Mouse (Mus musculus) adrenal gland (tissue): Measurements from ENCODE around the gene Ddx43.
"Not testable (repeated sequence)": the region's sequence is repeated elsewhere in the genome, so short reads cannot be mapped to it uniquely, and the experiment has no call there.

Experiments
- intact Hi-C: fragments of 180-260 bp; cut with DNase I; formaldehyde crosslinking; loops from one replicate; pipeline ENCODE4 v1.15.1; 2025
- long read RNA-seq, 2 experiments: library from polyadenylated mRNA; unstranded; transcript quantifications; one replicate each; pipeline ENCODE4 v2.0.0; 2020; ENCODE audit warnings: borderline replicate concordance in 1 of 2; ENCODE audit not compliant: insufficient replicate concordance in 1 of 2

Gene Ddx43
- long read RNA-seq, experiment 1: 0 reads
- long read RNA-seq, experiment 2: 0 reads

DNA sequence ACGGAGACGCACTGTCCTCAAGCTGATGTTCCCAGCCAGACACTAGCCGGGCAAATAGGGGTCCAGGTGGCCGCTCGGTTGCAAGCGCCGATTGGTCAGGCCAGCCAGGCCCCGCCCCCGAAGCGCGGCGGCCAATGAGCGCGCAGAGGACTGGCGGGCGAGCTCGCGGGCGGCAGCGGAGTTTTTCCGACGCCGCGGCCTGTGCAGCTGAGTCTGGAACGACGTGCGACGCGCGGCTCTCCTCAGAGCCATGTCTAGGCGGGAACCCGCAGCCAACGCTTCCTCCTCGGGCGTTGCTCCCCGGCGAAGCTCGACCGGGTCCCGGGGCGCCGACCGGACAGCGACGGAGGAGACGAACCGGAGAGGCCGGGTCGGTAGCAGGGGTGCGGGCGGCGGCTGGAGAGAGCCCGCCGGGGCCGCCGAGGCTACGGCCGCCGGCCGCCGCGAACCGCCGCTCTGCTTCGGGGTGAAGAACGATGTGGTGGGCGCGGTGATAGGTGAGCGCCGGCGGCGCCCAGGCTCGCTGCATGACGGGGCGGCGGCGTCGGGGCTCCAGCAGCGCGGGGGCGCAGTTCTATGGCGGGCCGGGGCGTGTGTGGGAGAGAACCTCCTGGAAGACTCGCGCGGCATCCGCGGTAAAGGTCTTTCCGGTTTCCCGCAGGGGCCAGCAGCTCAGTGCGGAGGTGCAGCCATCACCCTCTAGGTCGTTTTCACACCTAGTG, at the start of gene Ddx43:
Gene Ddx43 (plus strand): TSS at position 148 of the 722 bp plus-strand sequence.
- intact Hi-C loops: no loop called here

DNA sequence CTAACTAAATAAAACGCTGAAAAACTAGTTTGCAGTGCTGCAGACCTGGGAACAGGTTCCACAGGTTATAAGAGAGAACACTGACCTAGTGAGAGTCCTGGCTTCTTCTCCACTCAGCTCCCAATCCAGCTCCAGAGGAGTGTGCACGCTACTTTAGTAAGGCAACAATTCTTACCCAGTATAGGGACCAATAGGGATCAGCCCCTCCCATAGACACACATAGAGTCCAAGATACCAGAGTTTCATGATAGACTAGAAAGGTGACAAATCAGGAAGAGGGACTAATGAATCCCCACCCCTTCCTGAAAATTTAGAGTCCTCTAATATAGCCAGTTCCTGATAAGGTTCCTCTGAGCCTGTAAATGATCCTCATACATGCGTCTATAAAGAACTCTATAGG, 48.6 kb upstream of the Ddx43 start:
- intact Hi-C loops: no loop called here

GRCm38 (mm10) chr9:78348206-78349004, 47.2 kb upstream of the Ddx43 start:
- intact Hi-C loops: not testable (repeated sequence)

DNA sequence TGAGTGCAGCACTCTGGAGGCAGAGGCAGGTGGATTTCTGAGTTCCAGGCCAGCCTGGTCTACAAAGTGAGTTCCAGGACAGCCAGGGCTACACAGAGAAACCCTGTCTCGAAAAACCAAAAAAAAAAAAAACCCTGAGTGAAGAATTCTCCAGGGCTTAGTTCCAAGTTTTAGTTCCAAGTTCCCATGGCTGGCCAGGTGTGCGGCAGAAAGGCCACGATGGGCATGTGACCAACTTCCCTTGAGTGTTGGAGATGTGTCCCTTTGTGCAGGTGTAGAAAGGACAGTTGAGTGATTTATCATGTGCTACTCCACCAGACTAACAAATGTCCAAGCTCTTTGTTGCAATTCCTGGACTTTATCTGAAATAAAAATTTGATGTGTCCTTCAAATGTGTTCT, 46.4 kb upstream of the Ddx43 start:
- intact Hi-C loops: not testable (repeated sequence)

DNA sequence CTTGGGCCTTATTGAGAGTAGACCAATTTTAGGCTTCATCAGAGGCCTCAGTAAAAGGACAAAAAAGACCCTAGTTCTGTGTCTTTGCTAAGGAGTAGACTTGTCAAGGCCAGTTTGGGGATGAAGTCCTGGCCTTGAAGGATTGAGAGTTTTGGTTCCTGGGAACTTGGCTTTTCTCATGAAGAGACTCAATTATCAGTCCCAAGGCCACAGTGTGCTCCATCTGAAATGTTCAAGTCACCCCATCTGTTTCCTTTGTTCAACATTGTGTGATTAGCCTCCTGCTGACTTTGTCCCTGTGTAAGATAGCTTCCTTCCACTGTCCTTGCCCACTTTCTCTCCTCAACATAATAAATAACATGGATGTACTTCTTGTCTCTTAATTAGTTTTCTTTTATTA, 45.6 kb upstream of the Ddx43 start:
- intact Hi-C loops: loop anchor here (10.0 kb wide), 1 partner anchor 205 kb away; no protein-coding TSS in a partner anchor

GRCm38 (mm10) chr9:78351504-78352220, 43.9 kb upstream of the Ddx43 start:
- intact Hi-C loops: loop anchor here (10.0 kb wide), 1 partner anchor 203 kb away; no protein-coding TSS in a partner anchor

DNA sequence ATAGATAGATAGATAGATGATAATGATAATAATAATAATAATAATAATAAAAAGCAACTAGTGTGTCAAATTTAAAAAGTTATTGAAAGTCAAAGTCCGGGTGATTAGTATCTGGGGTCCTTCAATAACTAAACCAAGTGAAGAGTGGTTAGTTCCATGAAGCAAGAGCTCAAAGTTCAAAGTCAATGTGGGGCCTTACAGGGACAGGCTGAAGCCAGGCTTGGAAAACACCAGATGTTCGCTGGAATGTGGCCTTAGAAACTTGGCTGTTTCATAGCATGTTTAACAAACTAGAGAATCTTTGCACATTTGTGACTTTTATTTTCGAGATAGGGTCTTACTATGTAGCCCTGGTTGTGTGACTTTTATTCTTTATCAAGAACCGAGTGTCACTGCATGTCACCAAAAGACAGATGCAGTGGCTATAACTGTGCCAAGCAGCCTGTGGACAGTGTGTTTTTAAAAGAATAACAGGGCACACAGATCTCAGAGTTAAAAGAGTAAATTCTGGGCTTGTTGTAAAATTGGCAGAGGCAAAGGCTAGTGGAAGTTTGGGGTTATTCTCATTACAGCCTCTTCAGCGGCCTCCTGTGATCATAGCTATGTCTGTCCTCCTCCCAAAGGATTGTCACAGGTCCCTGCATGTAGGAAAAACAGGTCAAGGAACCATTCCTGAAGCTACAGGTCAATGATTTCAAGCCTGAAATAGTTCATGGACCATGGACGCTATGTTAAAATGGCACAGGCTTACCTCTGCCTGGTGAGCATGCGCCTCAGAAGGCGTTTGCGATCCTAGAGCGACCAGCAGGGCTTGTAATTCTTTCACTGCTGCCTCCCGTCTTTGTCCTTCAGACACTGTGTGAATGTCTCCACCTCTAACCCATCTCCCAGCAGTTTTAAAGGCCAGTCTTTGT, 40.7 kb upstream of the Ddx43 start:
- intact Hi-C loops: loop anchor here (10.0 kb wide), 1 partner anchor 200 kb away; no protein-coding TSS in a partner anchor

DNA sequence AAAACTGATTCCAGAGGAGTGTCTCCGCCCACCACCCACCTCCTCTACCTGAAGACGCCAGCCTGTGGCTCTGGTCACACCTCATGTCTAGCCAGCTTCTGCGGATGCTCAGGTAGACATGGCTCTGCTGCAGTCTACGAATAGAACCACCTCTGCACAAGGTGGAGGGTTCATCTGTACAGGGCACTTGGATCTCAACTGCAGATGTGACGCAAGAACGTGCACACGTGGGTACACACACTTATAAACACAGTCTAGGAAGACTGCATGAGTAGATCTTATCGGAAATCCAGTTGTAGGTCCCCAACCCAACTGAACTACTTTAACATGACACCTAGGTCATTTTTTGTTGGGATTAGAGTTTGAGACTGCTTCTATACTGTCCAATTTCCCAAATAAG, 40.0 kb upstream of the Ddx43 start, which contains the start of gene Gsta2:
Gene Gsta2 (minus strand): TSS at position 178 of the 400 bp plus-strand sequence.
- intact Hi-C loops: loop anchor here (10.0 kb wide), 1 partner anchor 199 kb away; no protein-coding TSS in a partner anchor

DNA sequence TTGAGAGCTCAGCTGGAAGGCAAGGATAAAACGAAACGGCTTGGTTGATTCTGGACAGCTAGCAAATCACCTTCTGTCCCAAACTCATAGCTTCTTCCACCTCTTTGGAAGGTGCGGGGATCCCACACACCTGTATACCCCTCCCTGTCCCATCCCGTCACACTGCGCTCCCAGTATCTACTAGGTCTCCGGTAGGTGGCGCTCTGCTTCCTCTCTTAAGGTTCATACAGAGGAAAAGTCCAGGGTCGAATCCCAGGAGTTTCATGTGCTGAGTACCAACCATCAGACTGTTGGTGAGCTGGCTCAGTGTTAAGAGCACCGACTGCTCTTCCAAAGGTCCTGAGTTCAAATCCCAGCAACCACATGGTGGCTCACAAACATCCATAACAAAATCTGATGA, 37.5 kb upstream of the Ddx43 start:
- intact Hi-C loops: loop anchor here (10.0 kb wide), 1 partner anchor 197 kb away; no protein-coding TSS in a partner anchor

GRCm38 (mm10) chr9:78359750-78360483, 35.7 kb upstream of the Ddx43 start:
- intact Hi-C loops: loop anchor here (10.0 kb wide), 1 partner anchor 195 kb away; no protein-coding TSS in a partner anchor

DNA sequence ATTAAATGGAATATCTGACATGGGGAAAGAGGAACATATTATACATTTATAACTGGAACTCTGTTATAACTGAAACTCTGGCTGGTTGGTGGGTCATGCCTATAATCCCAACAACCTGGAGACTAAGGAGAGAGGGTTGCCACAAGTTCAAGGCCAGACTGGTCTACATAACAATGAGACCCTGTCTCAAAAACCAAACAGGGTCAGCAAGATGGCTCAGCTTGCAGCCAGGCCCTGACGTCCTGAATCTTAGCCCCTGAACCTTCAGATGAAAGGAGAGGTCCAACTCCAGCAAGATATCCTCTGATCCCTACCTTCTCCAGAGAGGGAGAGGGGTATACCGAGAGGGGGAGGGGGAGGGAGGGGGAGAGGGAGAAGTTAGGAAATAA, 35.1 kb upstream of the Ddx43 start:
- intact Hi-C loops: no loop called here

- intact Hi-C loops: no loop called here
Measured at GRCm38 (mm10) chr9:78363374-78363773, 32.2 kb upstream of the Ddx43 start.

DNA sequence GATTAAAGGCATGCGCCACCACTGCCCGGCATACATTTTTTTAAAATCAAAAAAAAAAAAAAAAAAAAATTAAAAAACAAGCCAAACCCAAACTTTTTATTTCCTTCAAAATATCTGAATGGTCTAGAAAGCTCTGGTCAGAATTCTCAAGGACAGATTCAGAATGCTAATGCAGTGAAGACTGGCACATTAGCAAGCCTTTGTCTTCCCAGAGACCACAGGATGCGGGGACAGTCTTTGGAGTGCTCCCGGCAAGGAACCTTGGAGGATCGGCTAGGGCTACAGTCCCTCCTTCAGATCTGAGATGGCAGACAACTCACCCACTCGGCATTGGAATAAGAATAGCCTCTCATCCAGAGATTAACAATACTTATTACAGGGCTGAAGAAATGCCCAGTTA, 30.9 kb upstream of the Ddx43 start:
- intact Hi-C loops: no loop called here

DNA sequence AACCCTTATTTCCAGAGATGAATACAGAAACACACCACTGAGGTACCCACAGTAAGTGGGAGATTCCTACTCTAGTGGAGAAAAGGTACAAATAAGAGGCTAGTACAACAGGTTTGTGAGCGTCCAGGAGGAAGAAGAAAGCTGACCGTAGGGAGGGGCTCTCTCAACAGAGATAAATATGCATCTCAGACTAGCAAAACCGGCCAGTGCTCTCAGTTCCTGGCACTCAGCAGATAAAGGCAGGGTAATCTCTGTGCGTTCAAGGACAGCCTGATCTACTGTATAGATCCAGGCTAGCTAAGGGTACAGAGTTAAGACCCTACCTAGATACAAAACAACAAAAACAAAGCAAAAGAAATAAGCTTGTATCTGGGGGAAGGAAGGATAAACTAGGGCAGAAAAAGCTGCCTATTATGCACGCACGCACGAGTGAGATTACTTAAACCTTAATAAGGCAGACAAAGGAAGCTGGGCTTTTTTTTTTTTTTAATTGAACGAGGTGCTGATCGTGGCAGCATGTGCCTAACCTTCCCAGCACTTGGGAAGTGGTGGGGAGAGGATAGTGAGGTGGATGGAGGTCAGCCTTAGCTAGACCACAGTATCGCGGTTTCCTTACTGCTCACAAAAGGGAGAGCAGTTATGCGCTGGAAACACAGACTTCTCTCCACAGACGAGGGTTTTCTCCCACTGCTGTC, 29.6 kb upstream of the Ddx43 start:
- intact Hi-C loops: no loop called here

GRCm38 (mm10) chr9:78367959-78368358, 27.6 kb upstream of the Ddx43 start, which contains the start of gene Dppa5a:
Gene Dppa5a, minus strand, starts transcription at chr9:78368177.
- intact Hi-C loops: not testable (repeated sequence)

DNA sequence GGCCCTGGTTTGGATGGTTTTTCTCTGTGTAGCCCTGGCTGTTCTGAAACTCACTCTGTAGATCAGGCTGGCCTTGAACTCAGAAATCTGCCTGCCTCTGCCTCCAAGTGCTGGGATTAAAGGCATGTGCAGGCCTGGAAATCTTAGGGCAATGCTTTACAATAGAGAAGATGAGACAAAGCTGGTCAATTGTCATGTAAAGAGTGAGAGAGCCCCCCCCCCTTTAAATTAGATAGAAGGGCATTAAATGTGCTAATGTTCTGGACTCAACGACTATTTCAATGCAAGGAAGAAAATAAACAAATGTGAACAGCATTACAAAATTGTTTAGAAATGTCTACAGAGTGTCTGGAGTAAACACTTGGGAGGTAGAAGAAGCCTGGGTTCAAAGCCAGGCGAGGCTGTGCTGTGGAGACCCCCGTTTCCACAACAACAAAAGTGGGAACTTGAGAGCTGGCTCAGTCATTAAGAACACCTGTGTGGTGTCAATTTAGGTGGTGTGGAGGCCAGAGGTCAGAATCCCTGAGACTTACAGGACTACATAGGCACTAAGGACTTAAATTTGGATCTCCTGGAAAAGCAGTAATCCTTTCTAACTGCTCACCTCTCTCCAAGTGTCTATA, 26.8 kb upstream of the Ddx43 start:
- intact Hi-C loops: no loop called here

GRCm38 (mm10) chr9:78369349-78369748, 26.2 kb upstream of the Ddx43 start:
- intact Hi-C loops: no loop called here

DNA sequence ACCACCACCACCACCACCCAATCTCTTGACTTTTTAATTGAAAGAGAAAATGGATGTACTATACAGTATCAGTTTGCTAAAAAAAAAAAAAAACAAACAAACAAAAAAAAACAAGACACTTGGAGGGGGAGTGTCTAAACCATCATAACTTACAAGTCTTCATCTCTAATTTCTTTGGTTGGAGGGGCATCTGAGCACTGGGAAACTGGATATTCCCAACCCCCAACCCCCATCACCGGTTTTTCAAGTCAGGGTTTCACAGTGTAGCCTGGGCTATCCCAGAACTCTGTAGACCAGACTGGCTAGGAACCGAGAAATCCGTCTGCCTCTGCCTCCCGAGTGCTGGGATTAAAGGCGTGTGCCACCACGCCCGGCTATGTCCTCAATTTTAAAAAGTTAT, 25.8 kb upstream of the Ddx43 start:
- intact Hi-C loops: no loop called here
